Mouse (Mus musculus) liver, postnatal 0 days (tissue): ENCODE results near the gene Npcd.

Source experiments
- CTCF ChIP-seq: sonication (generic); IDR thresholded peaks from 2 replicates; pipeline ENCODE4 v1.5.1; 2016; ENCODE audit warnings: antibody characterized with exemption, low read depth
- EP300 ChIP-seq: IDR thresholded peaks from 2 replicates; pipeline ENCODE4 v1.6.1; 2016; ENCODE audit warnings: antibody characterized with exemption, low read depth, mild to moderate bottlenecking

- TF ChIP-seq EP300: no peak
- TF ChIP-seq CTCF: no peak
Measured at GRCm38 (mm10) chr15:79753420-79753752, 80.7 kb downstream of the Npcd start.
